Mouse (Mus musculus): Measurements from ENCODE around the gene Atp5h. TPM values are rescaled to one million over a fixed set of nuclear protein-coding genes. Genes with fewer than 3 reads are reported as not detected.
A peak's percentile ranks its signal among the peaks of the same experiment; 100 is the strongest.

Atp5h gene
- polyA plus RNA-seq, 1 experiment from 2014 or later, result 1,518 TPM

Small RNAs within 50 kb of the gene (microRNA-seq; reads per million reads assigned to microRNA genes)
- gene Mir3968 (ENCODE audit: borderline number of aligned reads), result 0.88 reads per million, percentile 11 among the genes with 10 or more reads in this experiment

Other genes starting within 250 kb of the Atp5h start
- gene Tmem104, start 232.5 kb downstream of the Atp5h start, polyA plus RNA-seq (2014; fragmentation: Nextera tagmentation; extraction: Ambion mirVana), result 7.5 and 8.2 TPM in 2 replicates
- 13.7 and 15.7 TPM in 2 replicates for gene Nat9, start 232.1 kb downstream of the Atp5h start, polyA plus RNA-seq (2014; fragmentation: Nextera tagmentation; extraction: Ambion mirVana)
- gene Grin2c, start 152.7 kb downstream of the Atp5h start, polyA plus RNA-seq (2014; fragmentation: Nextera tagmentation; extraction: Ambion mirVana), result 0.13 TPM in 1 of 2 replicates, not detected in the other
- 10.0 and 12.0 TPM in 2 replicates for gene Fdxr, start 142.9 kb downstream of the Atp5h start, polyA plus RNA-seq (2014; fragmentation: Nextera tagmentation; extraction: Ambion mirVana)
- gene Fads6, start 122.3 kb downstream of the Atp5h start, polyA plus RNA-seq (2014; fragmentation: Nextera tagmentation; extraction: Ambion mirVana), result 0.89 and 1.2 TPM in 2 replicates
- gene Otop2, start 112.8 kb downstream of the Atp5h start, polyA plus RNA-seq (2014; fragmentation: Nextera tagmentation; extraction: Ambion mirVana), result not detected in 2 replicates
- 0.06 and 0.17 TPM in 2 replicates for gene Ush1g, start 97.9 kb downstream of the Atp5h start, polyA plus RNA-seq (2014; fragmentation: Nextera tagmentation; extraction: Ambion mirVana)
- gene Otop3, start 85.2 kb downstream of the Atp5h start, polyA plus RNA-seq (2014; fragmentation: Nextera tagmentation; extraction: Ambion mirVana), result not detected in 2 replicates
- gene Hid1, start 52.2 kb downstream of the Atp5h start, polyA plus RNA-seq (2014; fragmentation: Nextera tagmentation; extraction: Ambion mirVana), result 6.2 and 7.8 TPM in 2 replicates
- 6.2 and 7.8 TPM in 2 replicates for gene Cdr2l, start 38.0 kb downstream of the Atp5h start, polyA plus RNA-seq (2014; fragmentation: Nextera tagmentation; extraction: Ambion mirVana)
- 163 and 177 TPM in 2 replicates for gene Mrpl58, start 16.2 kb downstream of the Atp5h start, polyA plus RNA-seq (2014; fragmentation: Nextera tagmentation; extraction: Ambion mirVana)
- 12.0 and 12.7 TPM in 2 replicates for gene Kctd2, start 166 bp upstream of the Atp5h start, polyA plus RNA-seq (2014; fragmentation: Nextera tagmentation; extraction: Ambion mirVana)
- gene Trim80, start 20.6 kb upstream of the Atp5h start, polyA plus RNA-seq (2014; fragmentation: Nextera tagmentation; extraction: Ambion mirVana), result 0.26 TPM in 1 of 2 replicates, not detected in the other
- not detected in 2 replicates for gene Slc16a5, start 42.5 kb upstream of the Atp5h start, polyA plus RNA-seq (2014; fragmentation: Nextera tagmentation; extraction: Ambion mirVana)
- 5.1 and 5.7 TPM in 2 replicates for gene Armc7, start 55.7 kb upstream of the Atp5h start, polyA plus RNA-seq (2014; fragmentation: Nextera tagmentation; extraction: Ambion mirVana)
- gene Nt5c, start 71.9 kb upstream of the Atp5h start, polyA plus RNA-seq (2014; fragmentation: Nextera tagmentation; extraction: Ambion mirVana), result 70.5 and 76.3 TPM in 2 replicates
- gene Jpt1, start 94.4 kb upstream of the Atp5h start, polyA plus RNA-seq (2014; fragmentation: Nextera tagmentation; extraction: Ambion mirVana), result 434 and 457 TPM in 2 replicates
- gene Sumo2, start 116.3 kb upstream of the Atp5h start, polyA plus RNA-seq (2014; fragmentation: Nextera tagmentation; extraction: Ambion mirVana), result 702 and 712 TPM in 2 replicates
- gene Nup85, start 144.5 kb upstream of the Atp5h start, polyA plus RNA-seq (2014; fragmentation: Nextera tagmentation; extraction: Ambion mirVana), result 131 and 133 TPM in 2 replicates
- gene Mrps7, start 184.0 kb upstream of the Atp5h start, polyA plus RNA-seq (2014; fragmentation: Nextera tagmentation; extraction: Ambion mirVana), result 97.7 and 104 TPM in 2 replicates
- 17.9 and 21.0 TPM in 2 replicates for gene Gga3, start 184.1 kb upstream of the Atp5h start, polyA plus RNA-seq (2014; fragmentation: Nextera tagmentation; extraction: Ambion mirVana)
- gene Mif4gd, start 193.0 kb upstream of the Atp5h start, polyA plus RNA-seq (2014; fragmentation: Nextera tagmentation; extraction: Ambion mirVana), result 22.7 TPM in 2 replicates
- gene Slc25a19, start 208.3 kb upstream of the Atp5h start, polyA plus RNA-seq (2014; fragmentation: Nextera tagmentation; extraction: Ambion mirVana), result 35.6 and 35.7 TPM in 2 replicates